Mouse (Mus musculus): ENCODE measurements at regions not wholly inside any gene's neighbourhood (a gene's known extent, or its start where the extent isn't known, plus 50 kb on each side); places are given as distances from the start of the nearest gene placed in this dataset.

GRCm38 (mm10) chr8:26852921-26853320 is 124.2 kb upstream of the Zfp703 start:
- Histone ChIP-seq H3K36me3 (ENCODE audit: control insufficient read depth, insufficient read depth, low read length) (no peaks in the 10 kb centered on the region), H3K27me3 (ENCODE audit: control insufficient read depth, insufficient read depth, low read length) (no peaks in the 10 kb centered on the region), H3K9me3 (ENCODE audit: control insufficient read depth, low read depth, low read length) (no peaks in the 10 kb centered on the region), H3K4me1 (ENCODE audit: control insufficient read depth, insufficient read depth, low read length) (peaks cover 38% of the 10 kb centered on the region), H3K4me3 (ENCODE audit: low read depth, low read length) (no peak overlapping the region), H3K27ac (ENCODE audit: low read length) (no peak overlapping the region), H3K9ac (replicated peaks; ENCODE audit: low read depth, low read length) (no peak overlapping the region), H3K4me2 (replicated peaks; ENCODE audit: low read depth, low read length) (no peak overlapping the region)
- no peak for ATAC-seq (ENCODE audit: insufficient number of reproducible peaks, insufficient read depth, low FRiP score, low read depth)
- WGBS = 39% methylated on average over 8 of the region's 8 CpGs

GRCm38 (mm10) chr8:26854557-26855238 is 122.4 kb upstream of the Zfp703 start:
- no peak overlapping the region for H3K9ac ChIP-seq (replicated peaks; ENCODE audit: low read depth, low read length)
- no peak overlapping the region for H3K27ac ChIP-seq (ENCODE audit: low read length)
- no peaks in the 10 kb centered on the region for H3K27me3 ChIP-seq (ENCODE audit: control insufficient read depth, insufficient read depth, low read length)
- H3K4me3 ChIP-seq (ENCODE audit: low read depth, low read length) = no peak overlapping the region
- no peaks in the 10 kb centered on the region for H3K36me3 ChIP-seq (ENCODE audit: control insufficient read depth, insufficient read depth, low read length)
- peaks cover 21% of the 10 kb centered on the region for H3K4me1 ChIP-seq (ENCODE audit: control insufficient read depth, insufficient read depth, low read length)
- H3K4me2 ChIP-seq (replicated peaks; ENCODE audit: low read depth, low read length) = no peak overlapping the region
- WGBS = 39% methylated on average over 12 of the region's 12 CpGs
- no peaks in the 10 kb centered on the region for H3K9me3 ChIP-seq (ENCODE audit: control insufficient read depth, low read depth, low read length)
- ATAC-seq (ENCODE audit: insufficient number of reproducible peaks, insufficient read depth, low FRiP score, low read depth) = peak; percentile 78

- ATAC-seq (ENCODE audit: insufficient number of reproducible peaks, insufficient read depth, low FRiP score, low read depth) = no peak
- Histone ChIP-seq H3K9me3 (ENCODE audit: control insufficient read depth, low read depth, low read length) (no peaks in the 10 kb centered on the region), H3K4me3 (ENCODE audit: low read depth, low read length) (no peak overlapping the region), H3K27me3 (ENCODE audit: control insufficient read depth, insufficient read depth, low read length) (no peaks in the 10 kb centered on the region), H3K27ac (ENCODE audit: low read length) (no peak overlapping the region), H3K4me1 (ENCODE audit: control insufficient read depth, insufficient read depth, low read length) (peaks cover 18% of the 10 kb centered on the region), H3K36me3 (ENCODE audit: control insufficient read depth, insufficient read depth, low read length) (no peaks in the 10 kb centered on the region), H3K9ac (replicated peaks; ENCODE audit: low read depth, low read length) (no peak overlapping the region), H3K4me2 (replicated peaks; ENCODE audit: low read depth, low read length) (no peak overlapping the region)
- 71% methylated on average over 6 of the region's 6 CpGs for WGBS
Observed at GRCm38 (mm10) chr8:26855256-26855655, 121.9 kb upstream of the Zfp703 start.

- Histone ChIP-seq H3K9ac (replicated peaks; ENCODE audit: low read depth, low read length) (no peak overlapping the region), H3K27ac (ENCODE audit: low read length) (no peak overlapping the region), H3K4me2 (replicated peaks; ENCODE audit: low read depth, low read length) (no peak overlapping the region), H3K4me1 (ENCODE audit: control insufficient read depth, insufficient read depth, low read length) (no peaks in the 10 kb centered on the region), H3K27me3 (ENCODE audit: control insufficient read depth, insufficient read depth, low read length) (no peaks in the 10 kb centered on the region), H3K4me3 (ENCODE audit: low read depth, low read length) (no peak overlapping the region), H3K36me3 (ENCODE audit: control insufficient read depth, insufficient read depth, low read length) (no peaks in the 10 kb centered on the region), H3K9me3 (ENCODE audit: control insufficient read depth, low read depth, low read length) (no peaks in the 10 kb centered on the region)
- no peak for ATAC-seq (ENCODE audit: insufficient number of reproducible peaks, insufficient read depth, low FRiP score, low read depth)
- WGBS = 91% methylated on average over 2 of the region's 2 CpGs
Observed at GRCm38 (mm10) chr8:26864571-26864970, 112.6 kb upstream of the Zfp703 start.

GRCm38 (mm10) chr8:26864971-26865370 is 112.2 kb upstream of the Zfp703 start:
- no peak overlapping the region for H3K9ac ChIP-seq (replicated peaks; ENCODE audit: low read depth, low read length)
- H3K27me3 ChIP-seq (ENCODE audit: control insufficient read depth, insufficient read depth, low read length) = no peaks in the 10 kb centered on the region
- WGBS = 55% methylated on average over 10 of the region's 10 CpGs
- H3K4me2 ChIP-seq (replicated peaks; ENCODE audit: low read depth, low read length) = no peak overlapping the region
- H3K36me3 ChIP-seq (ENCODE audit: control insufficient read depth, insufficient read depth, low read length) = no peaks in the 10 kb centered on the region
- H3K9me3 ChIP-seq (ENCODE audit: control insufficient read depth, low read depth, low read length) = peaks cover under 1% of the 10 kb centered on the region; the same call in 1 of the 2 replicates
- H3K4me3 ChIP-seq (ENCODE audit: low read depth, low read length) = no peak overlapping the region
- H3K4me1 ChIP-seq (ENCODE audit: control insufficient read depth, insufficient read depth, low read length) = no peaks in the 10 kb centered on the region
- ATAC-seq (ENCODE audit: insufficient number of reproducible peaks, insufficient read depth, low FRiP score, low read depth) = no peak
- H3K27ac ChIP-seq (ENCODE audit: low read length) = no peak overlapping the region

GRCm38 (mm10) chr8:26868101-26868848 is 108.8 kb upstream of the Zfp703 start:
- Histone ChIP-seq H3K27me3 (ENCODE audit: control insufficient read depth, insufficient read depth, low read length) (no peaks in the 10 kb centered on the region), H3K4me1 (ENCODE audit: control insufficient read depth, insufficient read depth, low read length) (no peaks in the 10 kb centered on the region), H3K36me3 (ENCODE audit: control insufficient read depth, insufficient read depth, low read length) (no peaks in the 10 kb centered on the region), H3K4me3 (ENCODE audit: low read depth, low read length) (no peak overlapping the region), H3K4me2 (replicated peaks; ENCODE audit: low read depth, low read length) (no peak overlapping the region), H3K9ac (replicated peaks; ENCODE audit: low read depth, low read length) (no peak overlapping the region), H3K27ac (ENCODE audit: low read length) (no peak overlapping the region), H3K9me3 (ENCODE audit: control insufficient read depth, low read depth, low read length) (peaks cover 15% of the 10 kb centered on the region; the same call in 1 of the 2 replicates)
- 25% methylated on average over 6 of the region's 6 CpGs for WGBS
- ATAC-seq (ENCODE audit: insufficient number of reproducible peaks, insufficient read depth, low FRiP score, low read depth) = no peak

GRCm38 (mm10) chr8:26868849-26869110 is 108.3 kb upstream of the Zfp703 start:
- H3K9ac ChIP-seq (replicated peaks; ENCODE audit: low read depth, low read length) = no peak overlapping the region
- 58% methylated on average over 2 of the region's 2 CpGs for WGBS
- no peak overlapping the region for H3K27ac ChIP-seq (ENCODE audit: low read length)

GRCm38 (mm10) chr8:26871838-26872237 is 105.3 kb upstream of the Zfp703 start:
- ATAC-seq (ENCODE audit: insufficient number of reproducible peaks, insufficient read depth, low FRiP score, low read depth) = no peak
- H3K4me1 ChIP-seq (ENCODE audit: control insufficient read depth, insufficient read depth, low read length) = no peaks in the 10 kb centered on the region
- WGBS = 94% methylated on average over 7 of the region's 7 CpGs

More at GRCm38 (mm10) chr8:26868849-26869110, 108.3 kb upstream of the Zfp703 start:
- no peak for ATAC-seq (ENCODE audit: insufficient number of reproducible peaks, insufficient read depth, low FRiP score, low read depth)
- Histone ChIP-seq H3K9me3 (ENCODE audit: control insufficient read depth, low read depth, low read length) (peaks cover 15% of the 10 kb centered on the region; the same call in 1 of the 2 replicates), H3K27me3 (ENCODE audit: control insufficient read depth, insufficient read depth, low read length) (no peaks in the 10 kb centered on the region), H3K4me1 (ENCODE audit: control insufficient read depth, insufficient read depth, low read length) (no peaks in the 10 kb centered on the region), H3K4me2 (replicated peaks; ENCODE audit: low read depth, low read length) (no peak overlapping the region), H3K36me3 (ENCODE audit: control insufficient read depth, insufficient read depth, low read length) (no peaks in the 10 kb centered on the region), H3K4me3 (ENCODE audit: low read depth, low read length) (no peak overlapping the region)

More at GRCm38 (mm10) chr8:26871838-26872237, 105.3 kb upstream of the Zfp703 start:
- H3K4me2 ChIP-seq (replicated peaks; ENCODE audit: low read depth, low read length) = no peak overlapping the region
- no peaks in the 10 kb centered on the region for H3K36me3 ChIP-seq (ENCODE audit: control insufficient read depth, insufficient read depth, low read length)
- no peak overlapping the region for H3K9ac ChIP-seq (replicated peaks; ENCODE audit: low read depth, low read length)
- no peaks in the 10 kb centered on the region for H3K27me3 ChIP-seq (ENCODE audit: control insufficient read depth, insufficient read depth, low read length)
- peaks cover 15% of the 10 kb centered on the region; the same call in 1 of the 2 replicates for H3K9me3 ChIP-seq (ENCODE audit: control insufficient read depth, low read depth, low read length)
- no peak overlapping the region for H3K27ac ChIP-seq (ENCODE audit: low read length)
- no peak overlapping the region for H3K4me3 ChIP-seq (ENCODE audit: low read depth, low read length)

All from stomach, embryonic 14.5 days (tissue).